Mouse (Mus musculus): ENCODE measurements around the gene Gorasp1.

The Gorasp1 gene

GRCm38 (mm10) chr9:119972166-119972565, 34.8 kb upstream of the Gorasp1 start:
- no peak for DNase-seq

GRCm38 (mm10) chr9:119970763-119971656, 33.6 kb upstream of the Gorasp1 start:
- DNase-seq, result no peak

- DNase-seq, result no peak
These were observed 32.9 kb upstream of the Gorasp1 start for GRCm38 (mm10) chr9:119970221-119970620.

- no peak for DNase-seq
These were observed 32.4 kb upstream of the Gorasp1 start for GRCm38 (mm10) chr9:119969811-119970210.

GRCm38 (mm10) chr9:119966221-119966910, 29.0 kb upstream of the Gorasp1 start:
- no peak for DNase-seq

GRCm38 (mm10) chr9:119965186-119965585, 27.8 kb upstream of the Gorasp1 start:
- DNase-seq, result no peak

- DNase-seq, result no peak
These were observed 26.8 kb upstream of the Gorasp1 start for GRCm38 (mm10) chr9:119964206-119964605.

- peak; percentile 59 to 65 for DNase-seq
These were observed 25.8 kb upstream of the Gorasp1 start for GRCm38 (mm10) chr9:119962987-119963667.

GRCm38 (mm10) chr9:119962216-119962615, 24.9 kb upstream of the Gorasp1 start:
- no peak for DNase-seq

- no peak for DNase-seq
These were observed 21.5 kb upstream of the Gorasp1 start for GRCm38 (mm10) chr9:119958835-119959234.

- DNase-seq, result no peak
These were observed 14.0 kb upstream of the Gorasp1 start for GRCm38 (mm10) chr9:119951388-119951787.

- no peak for DNase-seq
These were observed 13.1 kb upstream of the Gorasp1 start for GRCm38 (mm10) chr9:119950434-119950833.

- DNase-seq, result no peak
These were observed 11.4 kb upstream of the Gorasp1 start for GRCm38 (mm10) chr9:119948804-119949203.

- DNase-seq, result peak; percentile 20 to 44
These were observed 8.0 kb upstream of the Gorasp1 start for GRCm38 (mm10) chr9:119945173-119945900.

GRCm38 (mm10) chr9:119943326-119943725, 6.0 kb upstream of the Gorasp1 start:
- DNase-seq, result no peak

- no peak for DNase-seq
These were observed 4.5 kb upstream of the Gorasp1 start for GRCm38 (mm10) chr9:119941861-119942260.

- no peak for DNase-seq
These were observed 4.0 kb upstream of the Gorasp1 start for GRCm38 (mm10) chr9:119941407-119941806.

GRCm38 (mm10) chr9:119939646-119940045, 2.3 kb upstream of the Gorasp1 start:
- no peak for DNase-seq

- DNase-seq, result no peak
These were observed 1.1 kb upstream of the Gorasp1 start for GRCm38 (mm10) chr9:119938496-119938895.

- no peak for DNase-seq
These were observed 3.7 kb downstream of the Gorasp1 start for GRCm38 (mm10) chr9:119933675-119934074.

GRCm38 (mm10) chr9:119932358-119932757, 5.0 kb downstream of the Gorasp1 start:
- DNase-seq, result no peak

GRCm38 (mm10) chr9:119926497-119926896, 10.9 kb downstream of the Gorasp1 start:
- no peak for DNase-seq

- no peak for DNase-seq
These were observed 11.6 kb downstream of the Gorasp1 start for GRCm38 (mm10) chr9:119925729-119926128.
